Mouse (Mus musculus): ENCODE data around the gene Folr1.

Gene Folr1

DNA sequence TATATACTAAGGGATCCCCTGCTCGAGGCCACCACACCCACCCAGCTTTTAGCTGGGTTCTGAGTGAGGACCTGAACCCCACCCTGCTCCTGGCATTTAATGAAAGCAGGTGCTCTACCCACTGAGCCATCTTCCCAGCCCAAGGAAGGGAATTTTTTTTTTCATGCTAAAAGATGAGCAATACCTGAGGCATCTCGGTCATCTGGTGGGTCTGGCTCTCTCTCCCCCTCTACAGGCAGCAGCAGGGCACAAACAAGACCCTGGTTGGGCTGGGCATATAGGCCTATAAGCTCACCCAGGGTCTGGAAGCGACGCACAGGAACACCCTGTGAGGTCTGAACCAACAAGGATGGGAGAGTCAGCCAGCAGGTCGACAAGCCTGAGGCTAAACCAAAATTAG lies 37.2 kb downstream of the Folr1 start:
- no peak for DNase-seq (ENCODE audit: low read depth, low spot score)

GRCm38 (mm10) chr7:101832372-101832771 lies 38.2 kb downstream of the Folr1 start:
- DNase-seq (ENCODE audit: low read depth, low spot score) = no peak

DNA sequence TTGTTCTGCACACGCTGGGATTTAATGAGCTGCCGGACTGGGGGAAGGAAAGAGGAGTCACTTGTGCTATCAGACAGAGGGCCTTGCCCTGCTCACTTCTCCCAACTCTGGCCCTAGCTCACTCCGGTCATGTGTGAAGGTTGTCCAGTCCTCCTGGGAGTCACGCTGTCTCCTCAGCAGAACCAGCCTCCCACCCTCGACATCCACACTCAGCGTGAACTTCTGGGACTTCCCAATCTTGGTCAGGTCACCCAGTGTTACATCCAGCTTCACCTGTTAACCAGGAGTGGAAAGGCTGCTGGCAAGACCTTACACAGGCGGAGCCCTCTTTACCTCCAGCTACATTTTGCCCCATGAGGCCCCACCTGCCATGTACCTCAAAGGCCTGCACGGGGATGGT lies 39.2 kb downstream of the Folr1 start:
- DNase-seq (ENCODE audit: low read depth, low spot score) = no peak

DNA sequence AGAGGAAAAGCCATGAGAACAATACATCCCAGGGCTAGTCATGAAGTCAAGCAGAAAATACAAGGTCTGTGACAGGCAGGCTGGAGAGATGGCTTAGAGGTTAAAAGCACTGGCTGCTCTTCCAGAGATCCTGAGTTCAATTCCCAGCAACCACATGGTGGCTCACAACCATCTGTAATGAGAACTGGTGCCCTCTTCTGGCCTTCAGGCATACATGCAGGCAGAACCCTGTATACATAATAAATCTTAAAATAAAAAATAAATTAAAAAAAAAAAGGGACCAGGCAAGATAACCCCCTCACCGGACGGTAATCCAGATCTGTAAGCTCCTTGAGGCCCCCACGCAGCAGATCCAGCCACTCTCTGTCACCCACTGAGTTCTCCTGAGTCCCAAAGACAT lies 40.2 kb downstream of the Folr1 start:
- DNase-seq (ENCODE audit: low read depth, low spot score) = no peak

DNA sequence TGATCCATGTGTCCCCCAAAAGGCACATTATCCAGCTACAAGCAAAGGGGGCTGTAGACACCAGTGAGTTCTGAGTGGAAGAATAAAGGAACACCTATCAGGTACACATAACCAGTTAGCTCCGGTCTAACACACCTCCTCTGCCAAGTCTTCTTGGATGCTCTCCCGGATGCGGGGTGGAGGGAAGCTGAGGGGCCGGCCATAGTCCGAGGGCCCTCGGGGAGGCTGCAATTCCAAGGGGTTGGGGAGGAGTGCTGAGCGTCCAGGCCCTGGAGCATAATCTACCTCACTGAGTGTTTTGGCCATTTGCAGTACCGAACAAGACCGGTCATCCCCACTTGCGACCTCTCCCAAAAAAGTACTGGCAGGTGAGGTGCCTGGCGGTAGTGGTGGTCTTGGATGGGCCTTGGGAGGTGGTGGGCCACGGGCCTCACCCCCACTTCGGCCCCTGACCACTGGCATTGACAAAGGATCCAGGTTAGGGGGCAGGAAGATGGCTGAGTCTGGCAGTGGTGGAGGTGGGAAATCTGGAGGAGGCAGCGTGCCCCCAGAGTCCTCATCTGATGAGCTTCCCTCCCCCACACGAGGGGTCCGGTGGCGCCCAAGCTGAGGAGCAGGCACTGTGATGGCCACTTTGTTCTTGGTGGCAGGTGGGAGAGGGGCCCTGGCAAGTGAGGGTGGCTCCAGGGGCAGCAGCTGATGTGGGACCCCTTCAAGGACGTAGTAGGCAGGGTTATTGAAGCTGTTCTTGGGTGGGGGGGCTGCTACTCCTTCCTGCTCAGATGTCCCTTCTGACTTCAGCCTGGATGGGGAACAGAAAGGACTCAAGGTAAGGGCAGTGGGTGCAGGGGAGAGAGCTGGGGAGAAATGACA lies 46.6 kb downstream of the Folr1 start:
- no peak for DNase-seq (ENCODE audit: low read depth, low spot score)

GRCm38 (mm10) chr7:101822836-101823757 lies 47.5 kb downstream of the Folr1 start:
- DNase-seq (ENCODE audit: low read depth, low spot score) = no peak

GRCm38 (mm10) chr7:101821571-101822501 lies 48.8 kb downstream of the Folr1 start:
- DNase-seq (ENCODE audit: low read depth, low spot score) = no peak

DNA sequence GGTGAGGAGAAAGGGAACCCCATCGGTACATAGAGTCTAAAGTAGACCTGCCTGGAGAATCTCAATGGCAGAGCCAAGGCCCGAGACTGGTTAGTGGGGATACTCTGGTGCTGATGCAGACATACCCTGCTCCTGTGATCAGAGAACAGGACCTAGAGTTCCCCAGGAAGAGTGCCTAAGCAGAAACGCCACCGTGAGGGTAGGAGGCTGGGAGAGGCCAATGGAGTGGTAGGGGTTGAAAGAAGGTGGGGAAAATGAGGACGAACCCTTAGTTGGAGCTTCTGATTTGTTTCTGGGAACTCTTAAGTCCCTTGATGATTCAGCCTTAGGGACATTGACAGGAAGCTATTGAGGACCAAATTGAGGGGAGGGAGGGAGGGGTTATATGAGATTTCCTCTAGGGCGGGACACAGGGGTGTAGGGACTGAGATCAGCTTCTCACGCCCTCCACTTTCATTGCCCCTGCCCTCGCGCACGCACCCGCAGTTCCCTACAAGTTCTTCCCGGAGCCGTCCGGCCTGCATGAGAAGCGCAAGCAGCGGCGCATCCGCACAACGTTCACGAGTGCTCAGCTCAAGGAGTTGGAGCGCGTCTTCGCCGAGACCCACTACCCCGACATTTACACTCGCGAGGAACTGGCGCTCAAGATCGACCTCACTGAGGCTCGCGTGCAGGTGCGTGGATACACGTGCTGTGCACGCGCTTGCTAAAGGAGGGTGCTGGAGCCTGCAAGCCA lies 50.1 kb downstream of the Folr1 start:
- no peak for DNase-seq (ENCODE audit: low read depth, low spot score)

GRCm38 (mm10) chr7:101817861-101818401 lies 52.7 kb downstream of the Folr1 start, which contains the start of gene Phox2a:
TSS of gene Phox2a (plus strand) at chr7:101818313.
- no peak for DNase-seq (ENCODE audit: low read depth, low spot score)

Data from telencephalon, adult 2 months (tissue).